In the genomic region with DNA sequence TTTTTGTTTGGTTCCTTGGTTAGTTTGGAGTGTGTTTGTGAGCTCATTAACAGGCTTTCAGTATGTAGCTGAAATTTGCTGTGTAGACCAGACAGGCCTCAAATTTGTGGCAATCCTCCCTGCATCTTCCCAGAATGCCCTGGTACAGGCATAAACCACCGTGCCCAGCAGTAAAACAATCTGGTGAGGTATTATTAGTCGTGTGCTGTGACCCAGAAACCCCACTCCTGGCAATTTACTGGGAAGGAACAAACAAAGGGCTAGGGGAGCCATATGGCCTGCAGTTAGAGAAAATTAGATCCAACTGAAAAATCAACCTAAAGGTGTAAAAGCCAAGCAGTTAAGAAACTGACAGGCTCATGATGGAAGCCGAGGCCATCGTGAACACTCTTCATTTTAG, we compare ENCODE assay signal across 10 mouse cellular contexts. TPM values are rescaled to one million over a fixed set of nuclear protein-coding genes. Genes with fewer than 3 reads are reported as not detected.
DNase-seq lines count a peak whose midpoint lies in the region; ATAC-seq and TF ChIP-seq lines count a peak whose summit lies in the region.
"Had no signal": no experiment of that assay in that cellular context is flagged by ENCODE, and none has a peak within 500 bp of the region (broad histone marks: within the 10 kb centered on the region; RNA-seq: fewer than 3 reads in every experiment).

No protein-coding gene starts in this region.

- 0 out of 2 replicates have a peak overlapping the region, but pooled peaks have one; percentile 2 for H3K27ac ChIP-seq in kidney, adult 2 months (ENCODE audit: insufficient read depth, low read depth, low read length)
- peak overlapping the region; percentile 98 for H3K27ac ChIP-seq in forebrain, embryonic 15.5 days (replicated peaks)
- H3K27ac ChIP-seq in midbrain, embryonic 16.5 days (ENCODE audit: low read length): 0 out of 2 replicates have a peak overlapping the region, but pooled peaks have one; percentile 40

- peaks cover 15% of the 10 kb centered on the region; the same call in 1 of the 2 replicates for H3K4me1 ChIP-seq in kidney, adult 2 months (ENCODE audit: control insufficient read depth, insufficient read depth, low read length)
- H3K4me1 ChIP-seq in forebrain, embryonic 15.5 days: peaks cover 44% of the 10 kb centered on the region
- H3K4me1 ChIP-seq in midbrain, embryonic 16.5 days (ENCODE audit: control insufficient read depth, insufficient read depth, low read length): peaks cover 37% of the 10 kb centered on the region
- H3K4me1 ChIP-seq in lung, adult 2 months (ENCODE audit: control insufficient read depth, insufficient read depth, low read length): peaks cover 4% of the 10 kb centered on the region

- 0 out of 2 replicates have a peak overlapping the region, but pooled peaks have one; percentile 24 for H3K4me3 ChIP-seq in kidney, adult 2 months (ENCODE audit: insufficient read depth, low read depth, low read length)
- peak overlapping the region; percentile 94 for H3K4me3 ChIP-seq in forebrain, embryonic 15.5 days
- H3K4me3 ChIP-seq in midbrain, embryonic 16.5 days (ENCODE audit: low read depth, low read length): peak overlapping the region; percentile 60
- no peak overlapping the region for H3K4me3 ChIP-seq in lung, adult 2 months (replicated peaks; ENCODE audit: extremely low read depth, low read depth, low read length)

- H3K9ac ChIP-seq in forebrain, embryonic 15.5 days (replicated peaks): peak overlapping the region; percentile 94
- peak overlapping the region; percentile 31; the same call in 1 of the 2 replicates for H3K9ac ChIP-seq in midbrain, embryonic 16.5 days (ENCODE audit: low read depth, low read length)

- ATAC-seq in forebrain, embryonic 15.5 days (replicated peaks): no peak
- ATAC-seq in midbrain, embryonic 16.5 days: no peak

- no peak for TF ChIP-seq POLR2A in kidney, adult 2 months (IDR thresholded peaks at IDR 0.05; ENCODE audit: low read depth, low read length)
- TF ChIP-seq POLR2A in lung, adult 2 months (IDR thresholded peaks at IDR 0.05; ENCODE audit: borderline replicate concordance, extremely low read depth, low read depth, low read length): no peak

- H3K4me2 ChIP-seq in forebrain, embryonic 15.5 days (replicated peaks): peak overlapping the region; percentile 54
- peak overlapping the region; percentile 80 for H3K4me2 ChIP-seq in midbrain, embryonic 16.5 days (ENCODE audit: low read length)

- WGBS in kidney, adult 2 months: 42% methylated on average over 4 of the region's 4 CpGs
- 14% methylated on average over 4 of the region's 4 CpGs for WGBS in forebrain, embryonic 15.5 days
- 37% methylated on average over 4 of the region's 4 CpGs for WGBS in midbrain, embryonic 16.5 days
- 69% methylated on average over 4 of the region's 4 CpGs for WGBS in lung, adult 2 months

- no peaks in the 10 kb centered on the region for H3K9me3 ChIP-seq in forebrain, embryonic 15.5 days
- no peaks in the 10 kb centered on the region for H3K9me3 ChIP-seq in midbrain, embryonic 16.5 days (replicated peaks; ENCODE audit: control insufficient read depth, low read length, poor library complexity, severe bottlenecking)

- no peak for TF ChIP-seq CTCF in kidney, adult 2 months (conservative IDR thresholded peaks at IDR 0.05; ENCODE audit: insufficient read depth, insufficient read length, low read depth, low read length)
- TF ChIP-seq CTCF in lung, adult 2 months (IDR thresholded peaks at IDR 0.05; ENCODE audit: insufficient read depth, low read length): no peak

- H3K36me3 ChIP-seq in kidney, adult 2 months (ENCODE audit: control insufficient read depth, insufficient read depth, low read length): peaks cover 6% of the 10 kb centered on the region; the same call in 1 of the 2 replicates
- peaks cover 14% of the 10 kb centered on the region; the same call in 1 of the 2 replicates for H3K36me3 ChIP-seq in forebrain, embryonic 15.5 days
- peaks cover 6% of the 10 kb centered on the region for H3K36me3 ChIP-seq in midbrain, embryonic 16.5 days (ENCODE audit: control insufficient read depth, insufficient read depth, low read length)

- H3K27me3 ChIP-seq in kidney, adult 2 months (replicated peaks; ENCODE audit: control insufficient read depth, insufficient read depth, low read length): no peaks in the 10 kb centered on the region
- H3K27me3 ChIP-seq in forebrain, embryonic 15.5 days: no peaks in the 10 kb centered on the region
- H3K27me3 ChIP-seq in midbrain, embryonic 16.5 days (ENCODE audit: control insufficient read depth, insufficient read depth, low read depth, low read length): no peaks in the 10 kb centered on the region

- peak; percentile 49 for DNase-seq in kidney, adult 2 months
- DNase-seq in kidney, postnatal 4 days: no peak
- peak; percentile 72 to 82 for DNase-seq in cerebellum, adult 18-20 months
- DNase-seq in right cerebral cortex, postnatal 10 days (ENCODE audit: low spot score in 2 of 2): no peak
- no peak for DNase-seq in lung, adult 2 months
- DNase-seq in adrenal gland, adult 8-10 months: no peak

RNA-seq across cellular contexts. Expression of gene Prn, which starts 1.6 kb away (rescaled TPM):
- not detected in 2 replicates for polyA plus RNA-seq in kidney, adult 2 months (2012; rRNA removed)
- 0.22 TPM in 1 of 2 replicates, not detected in the other for polyA plus RNA-seq in forebrain, embryonic 15.5 days (2015; fragmentation: Nextera tagmentation; extraction: Ambion mirVana)
- polyA plus RNA-seq in midbrain, embryonic 16.5 days (2015; fragmentation: Nextera tagmentation; extraction: Ambion mirVana): not detected in 2 replicates
- not detected in 2 replicates for polyA plus RNA-seq in lung, adult 2 months (2012; rRNA removed)
- not detected for total RNA-seq in adrenal gland, adult 8-10 months (2022)
- total RNA-seq: ES-E14 had no signal
- polyA plus RNA-seq: limb, embryonic 11.5 days had no signal

RNA-seq across cellular contexts. Expression of gene Prnp, which starts 1.6 kb away (rescaled TPM):
- 144 and 146 TPM in 2 replicates for polyA plus RNA-seq in kidney, adult 2 months (2012; rRNA removed)
- 168 and 184 TPM in 2 replicates for polyA plus RNA-seq in forebrain, embryonic 15.5 days (2015; fragmentation: Nextera tagmentation; extraction: Ambion mirVana)
- polyA plus RNA-seq in midbrain, embryonic 16.5 days (2015; fragmentation: Nextera tagmentation; extraction: Ambion mirVana): 177 and 194 TPM in 2 replicates
- 95.5 and 102 TPM in 2 replicates for polyA plus RNA-seq in lung, adult 2 months (2012; rRNA removed)
- total RNA-seq in adrenal gland, adult 8-10 months (2022): 100 to 1,000 TPM in 3 of 4 experiments, 10 to 100 TPM in 1; 98.3 to 196 (median 146) TPM

RNA-seq across cellular contexts. Expression of gene Prnd, which starts 39.3 kb away (rescaled TPM):
- 0.92 and 1.0 TPM in 2 replicates for polyA plus RNA-seq in kidney, adult 2 months (2012; rRNA removed)
- polyA plus RNA-seq in forebrain, embryonic 15.5 days (2015; fragmentation: Nextera tagmentation; extraction: Ambion mirVana): 10.0 and 12.4 TPM in 2 replicates
- polyA plus RNA-seq in midbrain, embryonic 16.5 days (2015; fragmentation: Nextera tagmentation; extraction: Ambion mirVana): 8.0 and 10.7 TPM in 2 replicates
- polyA plus RNA-seq in lung, adult 2 months (2012; rRNA removed): 0.95 and 1.1 TPM in 2 replicates
- total RNA-seq in adrenal gland, adult 8-10 months (2022): 1 to 10 TPM in 1 of 4 experiments, under 1 TPM in 3; 0.29 to 1.1 (median 0.62) TPM

RNA-seq across cellular contexts. Expression of gene Erv3, which starts 51.8 kb away (rescaled TPM):
- not detected in 2 replicates for polyA plus RNA-seq in kidney, adult 2 months (2012; rRNA removed)
- polyA plus RNA-seq in forebrain, embryonic 15.5 days (2015; fragmentation: Nextera tagmentation; extraction: Ambion mirVana): not detected in 2 replicates
- 0.06 TPM in 1 of 2 replicates, not detected in the other for polyA plus RNA-seq in midbrain, embryonic 16.5 days (2015; fragmentation: Nextera tagmentation; extraction: Ambion mirVana)
- polyA plus RNA-seq in lung, adult 2 months (2012; rRNA removed): not detected in 2 replicates
- total RNA-seq in adrenal gland, adult 8-10 months (2022): not detected
- total RNA-seq: ES-E14 had no signal
- polyA plus RNA-seq: limb, embryonic 11.5 days had no signal

Comparison
In these comparisons a context has a peak if more than half of its experiments do, and no peak if none do; other contexts are left out.
1. DNase-seq: peak in kidney, adult 2 months (single experiment) and cerebellum, adult 18-20 months (2 of 2); none in kidney, postnatal 4 days (0 of 2), right cerebral cortex, postnatal 10 days (0 of 2), lung, adult 2 months (single experiment) and adrenal gland, adult 8-10 months (single experiment).
2. H3K27ac ChIP-seq: peak in every context shown above with its lines; median percentile 98 in forebrain, embryonic 15.5 days; 40 in midbrain, embryonic 16.5 days; 2 in kidney, adult 2 months.